Mouse (Mus musculus) forebrain, embryonic 16.5 days (tissue): Measurements from ENCODE around the gene Nhsl1. TPM values are rescaled to one million over a fixed set of nuclear protein-coding genes. Genes with fewer than 3 reads are reported as not detected.

Experiments
- ATAC-seq: fragments of 200-750 bp; cut with Nextera tagmentation; 2 replicates; pipeline ENCODE4 v1.8.0; 2017; ENCODE audit warnings: mild to moderate bottlenecking, moderate library complexity
- H3K27ac ChIP-seq: fragments of 300-500 bp; sonication (generic); 2 replicates; pipeline ENCODE4 v1.5.1; 2014; ENCODE audit warnings: low read length, control low read depth
- H3K27me3 ChIP-seq: fragments of 300-500 bp; sonication (generic); replicated peaks from 2 replicates; pipeline ENCODE4 v1.6.1; 2014; ENCODE audit warnings: low read length; ENCODE audit not compliant: control insufficient read depth, insufficient read depth
- H3K36me3 ChIP-seq: fragments of 300-500 bp; sonication (generic); 2 replicates; pipeline ENCODE4 v1.6.1; 2014; ENCODE audit not compliant: control insufficient read depth, insufficient read depth
- H3K4me1 ChIP-seq: fragments of 300-500 bp; sonication (generic); replicated peaks from 2 replicates; pipeline ENCODE4 v1.6.1; 2014; ENCODE audit warnings: low read length; ENCODE audit not compliant: control insufficient read depth, insufficient read depth
- H3K4me2 ChIP-seq: fragments of 300-500 bp; sonication (generic); 2 replicates; pipeline ENCODE4 v1.6.1; 2014; ENCODE audit warnings: mild to moderate bottlenecking, low read length, control low read depth
- H3K4me3 ChIP-seq: fragments of 300-500 bp; sonication (generic); replicated peaks from 2 replicates; pipeline ENCODE4 v1.5.1; 2014; ENCODE audit warnings: mild to moderate bottlenecking, low read length, control low read depth
- H3K9ac ChIP-seq: fragments of 300-500 bp; sonication (generic); replicated peaks from 2 replicates; pipeline ENCODE4 v1.6.1; 2014; ENCODE audit warnings: low read depth, low read length, control low read depth
- H3K9me3 ChIP-seq: fragments of 300-500 bp; sonication (generic); 2 replicates; pipeline ENCODE4 v1.6.1; 2016; ENCODE audit warnings: low read length; ENCODE audit not compliant: control insufficient read depth
- WGBS: fragments of 180-500 bp; shearing (Covaris S2); extraction: QIAGEN DNeasy Blood & Tissue Kit; methylation state at CpG from one replicate; pipeline ENCODE4 v1.1.7; 2014; 5-methylcytosine and 5-hydroxymethylcytosine counted together
- polyA plus RNA-seq: library from polyadenylated mRNA; unstranded; fragments of >200 nt; fragmentation: Nextera tagmentation; extraction: Ambion mirVana; gene quantifications from 2 replicates; pipeline ENCODE4 v1.2.1, GENCODE M21; 2015

The Nhsl1 gene
- polyA plus RNA-seq, 1 experiment from 2014 or later, result 17.4 TPM

DNA sequence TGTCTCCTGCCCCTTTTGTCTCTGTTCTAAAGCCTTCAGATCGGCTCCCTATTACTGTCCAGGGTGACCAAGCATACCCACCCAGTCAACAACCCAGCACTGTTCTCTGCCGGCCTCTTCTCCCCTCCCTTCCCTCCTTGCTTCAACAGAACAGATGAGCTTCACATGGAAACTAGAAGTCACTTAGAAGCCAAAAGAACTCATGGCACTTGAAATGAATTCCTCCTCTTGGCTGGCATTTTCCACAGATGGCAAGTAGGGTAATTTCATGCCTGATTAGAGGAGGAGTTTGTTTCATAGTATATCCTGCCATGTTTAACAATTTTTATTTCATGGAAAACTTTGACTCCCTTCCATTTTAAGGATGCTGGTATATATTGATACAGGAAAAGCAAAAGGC lies 85.2 kb downstream of the Nhsl1 start:
- Histone ChIP-seq H3K4me3 (no peak overlapping the region), H3K9ac (no peak overlapping the region), H3K36me3 (no peaks in the 10 kb centered on the region), H3K27ac (no peak overlapping the region), H3K4me1 (peaks cover 23% of the 10 kb centered on the region), H3K27me3 (no peaks in the 10 kb centered on the region), H3K9me3 (no peaks in the 10 kb centered on the region), H3K4me2 (no peak overlapping the region)
- 33% methylated on average over 2 of the region's 2 CpGs for WGBS
- ATAC-seq, result peak; percentile 8; the same call in 1 of the 2 replicates

DNA sequence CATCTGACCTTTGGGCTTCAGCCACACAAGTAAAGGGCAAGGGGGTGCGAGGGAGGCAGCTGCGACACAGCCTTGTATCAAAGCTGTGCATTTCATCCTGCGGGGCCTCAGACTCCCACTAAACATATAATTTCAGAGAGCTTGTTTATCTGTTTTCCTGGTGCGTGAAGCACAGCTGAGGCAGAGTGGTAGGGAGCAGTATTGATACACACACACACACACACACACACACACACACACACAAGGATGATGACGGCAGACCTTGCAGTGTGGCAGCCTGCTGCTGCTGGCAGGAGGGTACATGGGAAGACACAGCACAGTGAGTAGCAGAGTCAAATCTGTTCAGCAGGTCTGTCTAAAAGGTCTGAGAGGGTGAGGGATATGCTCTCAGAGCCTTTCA lies 85.9 kb downstream of the Nhsl1 start:
- Histone ChIP-seq H3K27ac (0 out of 2 replicates have a peak overlapping the region, but pooled peaks have one; percentile 28), H3K9ac (no peak overlapping the region), H3K9me3 (no peaks in the 10 kb centered on the region), H3K27me3 (no peaks in the 10 kb centered on the region), H3K4me1 (peaks cover 30% of the 10 kb centered on the region), H3K4me3 (no peak overlapping the region), H3K4me2 (no peak overlapping the region), H3K36me3 (no peaks in the 10 kb centered on the region)
- ATAC-seq, result peak; percentile 22
- WGBS, result 42% methylated on average over 5 of the region's 5 CpGs

DNA sequence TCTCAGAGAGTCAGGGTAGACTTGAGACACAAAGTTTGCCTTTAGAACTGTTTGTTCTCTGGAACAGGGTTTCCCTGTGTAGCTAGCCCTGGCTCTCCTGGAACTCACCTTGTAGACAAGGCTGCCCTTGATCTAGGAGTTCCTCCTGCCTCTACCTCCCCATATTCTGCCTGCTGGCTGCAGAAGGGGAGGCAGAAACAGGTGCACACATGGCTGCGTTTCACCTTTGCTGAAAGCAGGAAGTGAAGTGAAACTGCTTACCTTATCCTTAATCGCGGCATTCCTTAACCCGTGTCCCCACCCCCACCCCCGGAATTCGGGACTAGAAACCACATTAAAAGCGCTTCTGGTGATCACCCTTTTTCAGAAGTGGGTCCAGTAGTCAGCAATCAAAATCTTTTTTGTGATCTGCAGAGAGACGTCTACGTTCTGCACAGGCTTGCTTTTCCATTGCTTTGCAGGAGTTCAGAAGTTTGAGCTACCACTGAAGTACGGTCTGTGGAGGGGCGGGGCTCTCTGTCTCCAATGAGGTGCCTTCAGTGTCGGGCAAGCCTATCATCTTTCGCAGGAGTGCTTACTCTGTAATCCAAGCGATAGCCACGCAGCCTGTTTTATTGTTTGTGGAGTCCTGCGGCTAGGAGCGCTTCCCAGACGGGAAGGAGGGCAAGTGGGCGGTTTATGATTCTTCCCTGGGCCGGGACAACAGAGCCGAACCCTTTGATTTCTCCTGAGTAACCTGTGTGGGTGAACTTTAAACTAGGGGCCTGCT lies 88.5 kb downstream of the Nhsl1 start:
- under 1% methylated on average over 21 of the region's 21 CpGs for WGBS

DNA sequence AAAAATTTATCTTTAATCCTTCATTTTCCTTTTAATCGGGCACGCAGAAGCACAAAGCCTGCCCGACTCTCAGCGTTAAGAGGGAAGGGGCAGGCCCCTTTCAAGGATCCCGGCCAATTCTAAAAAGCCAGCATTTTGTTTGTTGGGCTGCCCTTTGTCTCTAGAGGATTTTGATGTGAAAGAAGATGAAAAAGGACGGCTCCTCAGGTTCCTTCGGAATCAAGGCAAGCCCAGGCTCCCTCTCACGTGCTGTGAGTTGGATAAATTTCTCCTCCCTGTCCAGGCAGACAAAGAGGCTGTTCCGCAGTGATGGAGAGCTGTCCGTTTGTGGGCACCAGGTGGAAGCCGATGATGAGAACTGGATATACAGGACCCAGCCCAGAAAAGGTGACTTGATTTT lies 89.3 kb downstream of the Nhsl1 start:
- H3K4me1 ChIP-seq, result peaks cover 55% of the 10 kb centered on the region
- peak overlapping the region; percentile 75 for H3K9ac ChIP-seq
- H3K27me3 ChIP-seq, result no peaks in the 10 kb centered on the region
- ATAC-seq, result no peak
- H3K36me3 ChIP-seq, result no peaks in the 10 kb centered on the region
- no peaks in the 10 kb centered on the region for H3K9me3 ChIP-seq
- H3K4me3 ChIP-seq, result peak overlapping the region; percentile 74
- under 1% methylated on average over 11 of the region's 11 CpGs for WGBS
- peak overlapping the region; percentile 81 for H3K27ac ChIP-seq
- H3K4me2 ChIP-seq, result peak overlapping the region; percentile 76

More for the DNA sequence above, 88.5 kb downstream of the Nhsl1 start:
- ATAC-seq, result peak; percentile 93
- H3K4me2 ChIP-seq, result peak overlapping the region; percentile 76
- peak overlapping the region; percentile 75 for H3K9ac ChIP-seq
- no peaks in the 10 kb centered on the region for H3K9me3 ChIP-seq
- H3K27me3 ChIP-seq, result no peaks in the 10 kb centered on the region
- no peaks in the 10 kb centered on the region for H3K36me3 ChIP-seq
- H3K4me3 ChIP-seq, result peak overlapping the region; percentile 74
- peaks cover 53% of the 10 kb centered on the region for H3K4me1 ChIP-seq
- H3K27ac ChIP-seq, result peak overlapping the region; percentile 81

DNA sequence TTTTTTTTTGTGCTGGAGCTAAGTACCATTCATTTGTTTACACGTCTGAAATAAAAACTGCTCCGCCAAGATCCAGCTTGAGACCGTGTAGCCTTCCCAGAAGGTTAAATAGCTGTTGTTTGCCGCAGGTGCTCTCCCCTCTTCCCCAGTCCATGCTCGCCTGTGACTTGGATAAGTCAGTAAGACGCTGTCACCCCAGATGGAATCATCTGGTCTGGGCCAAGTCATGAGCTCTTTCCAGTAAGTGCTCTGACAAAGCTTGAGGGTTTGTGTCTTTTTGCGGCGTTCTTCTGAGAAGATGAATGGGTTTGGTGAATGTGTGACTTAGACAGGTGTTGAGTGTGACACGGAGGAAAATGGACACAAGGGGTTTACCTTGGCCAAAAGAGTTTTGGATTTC lies 89.8 kb downstream of the Nhsl1 start:
- peak overlapping the region; percentile 75 for H3K9ac ChIP-seq
- ATAC-seq, result no peak
- 5% methylated on average over 9 of the region's 9 CpGs for WGBS
- H3K4me2 ChIP-seq, result peak overlapping the region; percentile 76
- H3K4me3 ChIP-seq, result peak overlapping the region; percentile 74
- peaks cover 54% of the 10 kb centered on the region for H3K4me1 ChIP-seq
- H3K9me3 ChIP-seq, result no peaks in the 10 kb centered on the region
- no peaks in the 10 kb centered on the region for H3K36me3 ChIP-seq
- peak overlapping the region; percentile 81 for H3K27ac ChIP-seq
- no peaks in the 10 kb centered on the region for H3K27me3 ChIP-seq

DNA sequence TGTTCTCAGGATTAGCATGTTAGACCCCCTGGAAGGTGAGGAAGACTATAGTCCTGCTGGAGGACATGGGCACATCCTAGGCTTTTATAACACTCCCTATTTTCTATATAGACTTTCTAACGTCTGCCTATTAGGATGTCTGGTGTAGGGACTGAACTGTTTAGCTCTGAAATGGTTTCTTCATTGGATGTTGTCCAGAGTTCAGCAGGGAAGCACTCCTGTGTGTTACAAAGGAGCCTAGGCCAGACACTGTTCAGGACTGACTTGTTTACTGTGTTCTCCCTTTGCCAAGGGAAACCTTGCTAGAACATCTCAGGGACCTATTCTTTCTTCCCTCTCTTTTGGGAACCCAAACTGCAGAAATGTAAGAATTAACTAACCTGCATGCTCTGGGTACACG lies 90.3 kb downstream of the Nhsl1 start:
- Histone ChIP-seq H3K4me1 (peaks cover 51% of the 10 kb centered on the region), H3K36me3 (no peaks in the 10 kb centered on the region), H3K27ac (peak overlapping the region; percentile 81), H3K9ac (peak overlapping the region; percentile 75), H3K4me2 (peak overlapping the region; percentile 76), H3K9me3 (no peaks in the 10 kb centered on the region), H3K4me3 (peak overlapping the region; percentile 74), H3K27me3 (no peaks in the 10 kb centered on the region)
- no peak for ATAC-seq
- 6% methylated on average over 2 of the region's 2 CpGs for WGBS

DNA sequence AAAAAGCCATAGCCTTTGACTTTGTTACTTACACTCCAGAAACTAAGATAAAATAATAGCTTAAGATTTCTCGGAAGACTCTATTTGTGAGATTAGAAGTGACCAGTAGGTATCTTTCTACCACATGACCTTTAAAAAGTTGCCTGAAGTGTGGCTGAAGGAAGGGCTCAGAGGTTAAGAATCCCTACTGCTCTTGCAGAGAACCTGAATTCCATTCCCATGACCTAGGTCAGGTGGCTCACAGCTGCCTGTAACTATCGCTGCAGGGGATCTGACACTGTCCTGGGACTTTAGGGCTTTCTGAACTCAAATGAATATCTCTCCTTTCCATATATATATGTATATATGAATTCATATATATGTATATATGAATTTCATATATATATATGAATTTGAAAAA lies 92.5 kb downstream of the Nhsl1 start:
- Histone ChIP-seq H3K9ac (no peak overlapping the region), H3K27ac (no peak overlapping the region), H3K27me3 (no peaks in the 10 kb centered on the region), H3K9me3 (no peaks in the 10 kb centered on the region), H3K4me3 (no peak overlapping the region), H3K4me1 (peaks cover 49% of the 10 kb centered on the region), H3K4me2 (peak overlapping the region; percentile 22; the same call in 1 of the 2 replicates), H3K36me3 (no peaks in the 10 kb centered on the region)
- whole genome bisulfite sequencing, result 73% methylated on average over 2 of the region's 2 CpGs
- no peak for ATAC-seq

DNA sequence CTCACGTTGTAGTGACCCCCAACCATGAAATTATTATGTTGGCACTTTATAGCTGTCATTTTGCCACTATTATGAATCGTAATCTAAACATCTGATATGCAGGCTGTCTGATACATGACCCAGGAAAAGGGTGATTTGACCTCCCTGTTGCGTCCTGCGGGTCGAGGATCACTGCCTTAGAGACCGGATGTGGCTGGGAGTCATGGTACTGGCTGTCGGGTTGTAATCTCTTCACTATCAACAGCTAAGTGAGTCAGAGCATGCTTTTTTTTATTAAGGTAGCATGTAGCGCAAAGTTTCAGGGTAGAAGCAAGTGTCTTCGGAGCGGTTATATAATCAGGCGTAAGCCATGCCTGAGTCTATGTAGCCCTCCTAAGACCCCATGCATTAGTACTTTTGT lies 97.2 kb downstream of the Nhsl1 start:
- ATAC-seq, result no peak
- whole genome bisulfite sequencing, result 93% methylated on average over 11 of the region's 11 CpGs
- Histone ChIP-seq H3K9me3 (no peaks in the 10 kb centered on the region), H3K9ac (no peak overlapping the region), H3K36me3 (no peaks in the 10 kb centered on the region), H3K4me2 (no peak overlapping the region), H3K4me3 (no peak overlapping the region), H3K27me3 (no peaks in the 10 kb centered on the region), H3K27ac (no peak overlapping the region), H3K4me1 (peaks cover 18% of the 10 kb centered on the region)

DNA sequence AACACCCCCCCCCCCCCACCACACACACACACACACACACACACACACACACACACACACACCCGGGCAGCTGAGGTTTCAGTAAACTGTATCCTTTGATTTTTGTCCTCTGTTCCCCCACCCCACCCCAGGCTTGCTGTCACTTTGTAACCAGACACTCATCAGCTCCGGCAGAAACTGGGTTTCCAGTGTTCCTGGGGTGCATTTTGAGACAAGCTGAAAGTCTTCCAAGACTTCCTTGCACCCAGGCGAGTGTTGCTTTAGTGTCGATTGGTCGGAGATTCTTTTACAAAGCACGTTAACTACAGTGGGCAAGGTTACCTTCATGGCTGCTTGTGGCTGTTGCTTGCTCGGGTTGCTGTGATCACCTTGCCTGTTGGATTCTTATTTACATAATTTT lies 99.4 kb downstream of the Nhsl1 start:
- ATAC-seq, result no peak
- WGBS, result 38% methylated on average over 7 of the region's 7 CpGs
- Histone ChIP-seq H3K27ac (no peak overlapping the region), H3K36me3 (no peaks in the 10 kb centered on the region), H3K9me3 (no peaks in the 10 kb centered on the region), H3K27me3 (no peaks in the 10 kb centered on the region), H3K9ac (no peak overlapping the region), H3K4me3 (no peak overlapping the region), H3K4me2 (no peak overlapping the region), H3K4me1 (peaks cover 9% of the 10 kb centered on the region; the same call in 1 of the 2 replicates)
